Mouse (Mus musculus) stomach, postnatal 0 days (tissue): Measurements from ENCODE around the gene Il1rap.

ENCODE experiments used
- CTCF ChIP-seq: IDR thresholded peaks from 2 replicates; pipeline ENCODE4 v1.5.1; 2016; ENCODE audit warnings: antibody characterized with exemption, low read depth, mild to moderate bottlenecking, moderate library complexity
- EP300 ChIP-seq: optimal IDR thresholded peaks from 2 replicates; pipeline ENCODE3; 2016; ENCODE audit warnings: antibody characterized with exemption

- TF ChIP-seq CTCF (no peak), EP300 (no peak)
Measured at GRCm38 (mm10) chr16:26562771-26563170, 18.7 kb upstream of the Il1rap start.
